Mouse (Mus musculus) cerebellum, postnatal 4 days (tissue): ENCODE measurements at regions not wholly inside any gene's neighbourhood (a gene's known extent, or its start where the extent isn't known, plus 50 kb on each side); places are given as distances from the start of the nearest gene placed in this dataset.

Source experiments
- DNase-seq, 2 experiments: peaks; one replicate each; pipeline ENCODE4 v3.0.0; 2022; ENCODE audit warnings: low spot score in 2 of 2, mixed read lengths in 1 of 2

DNA sequence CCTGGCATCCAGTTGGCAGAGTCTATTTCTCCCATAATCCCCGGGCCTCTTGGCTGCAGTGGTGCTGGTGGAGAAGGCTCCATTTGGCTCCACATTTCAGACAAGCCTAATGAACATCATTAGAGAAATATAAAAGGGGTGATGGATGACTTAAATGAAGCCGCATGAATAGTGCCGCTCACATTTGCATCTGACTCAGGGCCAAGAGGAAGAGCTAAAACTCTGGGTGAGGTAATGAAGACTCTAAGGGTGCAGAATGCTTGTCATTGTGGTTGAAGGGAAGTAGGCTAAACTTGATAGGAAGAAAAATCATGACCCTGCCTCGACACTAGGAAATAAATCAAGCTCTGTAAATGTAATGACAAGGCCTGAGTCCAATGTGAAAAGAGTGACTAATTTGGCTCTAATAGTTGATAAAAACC lies 298.3 kb upstream of the Gm21798 start:
- no peak for DNase-seq

DNA sequence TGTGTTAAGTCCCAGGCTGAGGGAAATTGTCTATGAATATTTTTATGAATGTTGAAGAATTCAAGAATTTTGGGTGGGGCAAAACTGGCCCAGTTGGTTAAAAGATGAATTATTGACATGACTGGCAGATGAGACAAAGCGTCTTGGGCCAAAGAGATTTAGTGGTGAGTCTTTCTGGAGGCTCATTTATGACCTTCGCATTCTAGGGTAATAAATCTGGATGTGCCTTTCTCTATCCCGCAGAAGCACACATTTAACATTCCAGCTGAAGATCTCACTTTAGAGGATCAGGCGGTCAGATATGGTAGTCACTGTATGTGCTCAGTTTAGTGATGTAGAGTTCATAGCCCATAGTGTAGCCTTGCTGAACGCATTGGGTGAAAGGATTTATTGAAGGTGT lies 296.9 kb upstream of the Gm21798 start:
- no peak for DNase-seq

DNA sequence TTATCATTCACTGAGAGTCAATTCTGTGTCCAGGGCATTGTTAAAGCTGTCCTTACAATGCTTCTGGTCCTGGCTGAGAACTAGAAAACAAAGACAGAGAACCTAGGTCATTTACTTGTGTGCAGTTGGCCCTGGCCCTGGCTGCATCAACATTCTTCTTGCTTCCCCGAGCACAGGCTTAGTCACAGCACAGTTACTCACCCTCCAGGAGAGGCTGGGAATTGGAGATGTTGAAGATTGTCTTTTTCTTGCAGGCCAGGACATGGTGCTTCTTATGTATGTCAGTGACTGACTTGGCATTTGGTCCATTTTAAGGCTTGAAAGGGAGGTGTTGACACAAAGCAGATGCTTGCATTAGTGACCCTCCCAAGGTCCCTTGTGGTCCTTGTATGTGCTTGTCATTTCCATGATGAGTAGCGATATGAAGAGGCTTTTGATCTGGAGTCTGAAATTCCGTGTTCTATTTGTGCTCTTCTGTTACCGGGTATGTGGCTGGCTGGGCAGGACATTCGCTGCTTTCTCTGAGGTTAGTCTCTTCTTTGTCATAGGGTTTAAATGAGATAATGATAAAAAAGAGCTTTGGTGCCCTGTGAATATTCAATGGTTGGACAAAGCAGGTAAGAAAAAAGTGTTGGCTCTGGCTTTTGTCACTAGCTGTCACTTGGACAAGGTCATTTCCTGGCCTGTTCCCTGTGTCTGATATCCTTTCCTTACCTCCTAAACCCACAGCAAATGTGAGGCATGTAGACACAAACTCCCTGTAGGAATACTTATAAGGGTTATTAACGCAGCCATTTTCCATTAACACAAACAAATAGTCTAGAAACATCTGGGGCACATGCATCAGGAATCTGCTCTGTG lies 285.0 kb upstream of the Gm21798 start:
- DNase-seq: no peak

DNA sequence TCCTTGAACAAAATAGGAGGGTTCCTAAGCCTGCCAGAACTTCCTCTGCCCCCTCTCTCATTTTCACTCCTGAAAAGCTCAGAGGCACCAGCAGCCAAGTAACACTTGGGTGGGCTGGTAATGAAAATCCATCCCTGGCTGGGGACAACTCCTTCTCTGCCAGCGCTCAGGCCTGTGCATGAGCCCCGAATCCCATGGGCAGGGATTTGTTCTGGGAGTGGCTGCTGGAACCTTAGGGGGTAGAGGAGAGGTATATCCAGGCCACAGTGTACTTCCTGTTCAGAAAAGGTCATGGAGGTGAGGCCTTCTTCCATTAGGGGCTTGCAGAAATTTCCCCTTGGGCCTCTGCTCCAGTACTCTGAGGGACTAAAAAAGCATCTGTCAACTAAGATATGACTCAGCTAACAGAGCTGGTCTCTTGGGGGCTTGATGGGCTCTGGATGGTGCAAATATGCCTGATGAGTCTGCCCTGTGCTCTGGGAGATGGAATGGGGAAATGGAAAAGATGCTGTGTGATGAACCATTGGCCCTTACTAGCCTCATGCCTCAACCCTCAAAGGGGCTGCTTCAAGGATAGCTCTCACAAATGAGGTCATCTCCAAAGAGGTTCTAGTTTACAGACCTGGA lies 284.2 kb upstream of the Gm21798 start:
- peak in 1 of 2 experiments; percentile 30 for DNase-seq

DNA sequence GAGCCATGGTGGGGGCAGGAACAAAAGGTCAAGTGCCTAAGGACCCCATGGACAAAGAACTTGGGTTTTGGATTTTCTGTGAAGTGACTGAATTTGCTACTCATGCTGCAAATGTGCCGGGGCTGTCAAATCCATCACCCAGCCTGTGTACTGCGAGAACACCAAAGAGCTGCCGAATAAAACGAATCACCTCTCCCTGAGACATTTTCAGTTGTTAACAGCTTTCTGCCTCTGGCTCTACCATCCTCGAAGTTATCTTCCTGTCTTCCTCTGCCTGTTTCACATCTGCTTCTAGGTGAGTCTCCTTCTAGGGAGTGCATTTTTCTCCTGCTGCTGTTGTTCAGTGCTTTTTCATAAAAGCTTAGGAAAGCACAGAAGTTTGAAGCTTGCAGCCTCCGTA lies 283.3 kb upstream of the Gm21798 start:
- DNase-seq: no peak

DNA sequence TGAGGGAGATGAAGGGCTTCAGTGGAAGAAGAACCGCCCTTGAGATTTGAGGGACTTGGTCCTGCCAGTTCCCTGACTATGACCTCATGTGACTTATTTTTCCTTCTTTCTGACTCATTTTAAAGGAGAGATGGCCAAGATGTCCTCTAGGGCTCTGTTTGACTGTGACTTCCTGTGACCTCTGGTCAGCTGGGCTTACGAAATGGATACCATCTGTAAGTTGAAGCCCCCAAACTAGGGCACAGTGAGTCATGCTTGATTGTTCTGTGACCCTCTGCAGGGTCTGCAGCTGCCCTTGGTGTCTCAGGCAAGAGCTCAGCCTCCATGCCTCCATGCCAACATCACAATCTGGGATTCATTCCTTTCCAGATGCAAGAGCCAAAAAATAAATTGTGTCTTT lies 282.3 kb upstream of the Gm21798 start:
- no peak for DNase-seq

DNA sequence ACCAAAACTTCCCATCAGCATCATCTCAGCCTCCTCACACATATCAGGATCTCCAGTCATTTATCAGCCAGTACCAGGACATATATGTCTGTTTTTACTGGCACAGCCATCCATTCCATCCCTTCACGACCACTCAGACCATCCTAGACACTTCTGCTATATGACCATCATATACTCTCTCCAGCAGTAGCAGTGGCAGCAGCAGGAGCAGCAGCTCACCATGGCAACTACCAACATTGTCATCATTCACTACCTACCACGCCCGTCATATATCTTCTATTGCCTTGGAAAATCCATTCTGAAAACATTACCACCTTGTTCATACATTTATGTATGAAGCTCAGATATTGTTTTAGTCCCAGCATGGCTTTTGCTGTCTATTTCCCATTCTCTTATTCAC lies 276.1 kb upstream of the Gm21798 start:
- DNase-seq: no peak

DNA sequence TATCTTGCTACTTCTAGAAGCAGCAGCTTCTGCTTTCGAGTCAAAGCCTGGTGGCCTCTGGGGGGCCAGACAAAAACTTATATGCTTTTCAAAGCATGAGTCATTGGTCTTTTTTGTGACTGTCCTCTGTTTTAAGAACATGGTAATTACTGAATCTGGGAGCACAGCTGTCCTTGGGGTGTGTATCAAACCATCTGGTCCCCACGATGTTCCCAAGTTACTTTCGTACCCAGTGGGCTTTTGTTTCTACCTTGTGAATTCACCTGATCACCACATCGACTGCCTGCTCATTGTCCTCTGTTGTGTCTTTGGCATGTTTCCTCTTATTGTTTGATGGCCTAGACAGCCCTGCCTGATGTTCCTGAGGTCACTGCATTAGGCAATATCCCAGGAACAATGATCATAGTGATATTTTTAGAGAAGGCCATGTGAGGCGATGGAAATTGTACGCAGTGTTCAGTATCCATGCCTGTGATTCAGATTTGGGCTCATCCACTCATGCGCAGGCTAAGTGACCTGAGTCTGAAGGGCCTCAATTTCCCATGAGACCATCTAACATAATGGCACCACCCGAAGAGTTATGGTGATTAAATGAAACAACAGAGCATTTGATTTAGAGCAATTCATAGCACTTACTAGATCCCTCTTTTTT lies 275.1 kb upstream of the Gm21798 start:
- no peak for DNase-seq

DNA sequence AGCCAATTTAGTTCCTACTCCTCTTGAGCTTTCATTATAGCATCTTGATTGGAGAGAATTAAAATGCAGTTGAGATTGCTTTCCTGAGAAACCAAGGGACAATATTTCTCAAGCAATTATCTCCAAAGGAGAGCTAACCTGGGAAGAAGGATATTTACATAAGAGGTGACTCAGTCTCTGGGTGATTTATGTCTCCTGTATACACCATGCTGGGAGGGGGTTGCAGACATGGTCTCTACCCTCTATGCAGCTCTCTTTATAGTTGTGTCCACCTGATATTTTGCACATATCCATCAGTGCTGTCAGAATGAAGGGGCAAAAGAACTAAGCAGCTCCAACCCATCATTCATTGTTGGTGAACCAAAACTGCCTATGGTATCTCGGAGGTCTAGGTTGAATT lies 274.6 kb upstream of the Gm21798 start:
- DNase-seq: no peak

DNA sequence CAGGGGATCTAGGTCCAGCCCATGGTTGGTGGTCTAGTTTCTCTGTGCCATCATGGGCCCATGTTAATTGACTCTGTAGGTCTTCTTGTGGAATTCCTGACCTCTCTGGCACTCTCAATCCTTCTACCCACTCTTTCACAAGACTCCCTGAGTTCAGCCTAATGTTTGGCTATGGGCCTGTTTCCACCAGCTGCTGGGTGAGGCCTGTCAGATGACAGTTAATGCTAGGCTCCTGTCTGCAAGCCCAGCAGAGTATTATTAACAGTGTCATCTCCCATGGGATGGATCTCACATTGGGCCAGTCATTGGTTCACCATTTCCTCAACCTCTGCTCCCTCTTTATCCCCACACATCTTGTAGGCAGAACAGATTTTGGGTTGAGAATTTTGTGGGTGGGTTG lies 271.5 kb upstream of the Gm21798 start:
- no peak for DNase-seq

DNA sequence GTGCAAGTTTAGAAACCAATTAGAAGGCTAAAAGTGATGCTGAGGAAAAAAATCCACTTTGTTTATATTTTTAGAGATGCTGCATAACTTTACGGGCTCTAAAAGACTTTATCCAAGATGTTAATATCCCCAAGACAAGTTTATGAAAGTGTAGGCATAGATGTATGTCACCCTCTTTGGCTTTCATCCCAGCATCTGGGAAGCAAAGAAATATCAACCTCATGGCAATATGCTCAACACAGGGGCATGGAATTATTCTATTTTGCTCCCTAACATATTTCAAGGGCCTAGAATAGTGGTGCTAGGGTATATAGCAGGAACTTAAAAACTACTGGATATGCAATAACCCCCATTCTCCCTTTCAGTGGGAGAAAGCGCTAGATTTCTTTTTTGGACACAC lies 260.0 kb upstream of the Gm21798 start:
- DNase-seq: no peak

DNA sequence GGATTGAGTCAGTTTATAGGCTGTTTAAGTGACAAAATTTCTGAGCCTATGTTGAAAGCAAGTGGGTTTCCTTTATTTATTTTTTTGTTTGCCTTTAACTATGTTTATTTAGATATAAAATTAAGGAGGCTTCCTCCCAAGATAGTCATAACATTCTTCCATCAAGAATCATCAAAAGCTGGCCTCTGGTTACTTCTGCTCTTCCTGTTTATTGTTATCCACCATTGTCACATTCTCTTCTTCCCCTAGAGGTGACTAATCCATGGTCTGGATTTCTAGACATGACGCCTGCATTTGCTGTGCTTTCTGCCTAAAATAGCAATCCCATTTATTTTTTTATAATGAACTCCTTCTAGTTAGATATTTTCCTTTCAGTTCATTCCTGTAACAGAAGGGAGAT lies 259.3 kb upstream of the Gm21798 start:
- no peak for DNase-seq

DNA sequence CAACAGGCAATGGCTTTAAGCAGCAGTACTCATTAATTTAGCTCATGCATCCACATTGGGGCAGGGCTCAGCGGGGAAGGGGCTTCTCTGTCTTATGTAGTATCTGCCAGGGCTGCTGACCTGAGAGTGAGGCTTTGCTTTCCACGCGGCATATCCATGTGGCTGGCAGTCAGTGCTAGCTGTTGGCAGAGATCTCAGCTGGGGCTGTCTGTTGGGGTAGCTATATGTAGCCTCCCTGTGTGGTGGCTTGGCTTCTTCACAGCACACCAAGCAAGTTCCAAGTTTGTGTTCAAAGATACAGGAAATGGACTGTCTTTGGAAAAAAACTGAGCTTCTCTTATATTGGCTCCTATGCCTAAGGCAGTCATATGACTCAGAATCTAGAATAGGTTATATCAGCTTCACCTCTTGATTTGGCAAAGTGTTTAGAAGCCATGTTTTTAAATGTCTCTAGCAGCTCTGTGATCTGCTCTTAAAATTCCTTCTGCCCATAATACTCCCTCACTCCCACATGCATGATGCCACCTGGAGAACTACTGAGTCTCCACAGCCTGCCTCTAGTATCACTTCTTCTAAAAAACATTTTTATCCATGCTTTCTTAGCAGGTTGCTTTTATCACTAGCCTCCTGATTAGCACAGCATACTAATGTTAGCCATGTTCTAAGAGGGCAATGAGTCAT lies 254.9 kb upstream of the Gm21798 start:
- peak in 1 of 2 experiments; percentile 15 for DNase-seq

DNA sequence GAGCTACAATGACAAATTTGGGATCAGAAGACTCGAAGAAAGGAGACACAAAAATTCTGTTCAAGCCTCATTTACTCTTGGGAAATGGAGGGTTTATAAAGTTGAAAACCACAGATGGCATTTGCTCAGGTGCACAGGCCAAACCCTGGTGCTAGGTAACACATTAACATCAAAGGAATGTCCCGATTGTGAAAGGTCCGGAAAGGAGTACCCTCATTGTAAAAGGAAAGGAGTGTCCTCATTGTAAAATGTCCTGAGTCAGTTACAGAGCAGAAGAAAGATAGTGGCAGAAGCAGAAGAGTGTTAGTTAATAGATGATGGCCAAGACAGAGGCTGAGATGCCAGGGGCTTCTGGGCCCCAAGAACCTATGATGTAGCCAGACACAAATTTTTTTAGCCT lies 252.8 kb upstream of the Gm21798 start:
- DNase-seq: no peak

DNA sequence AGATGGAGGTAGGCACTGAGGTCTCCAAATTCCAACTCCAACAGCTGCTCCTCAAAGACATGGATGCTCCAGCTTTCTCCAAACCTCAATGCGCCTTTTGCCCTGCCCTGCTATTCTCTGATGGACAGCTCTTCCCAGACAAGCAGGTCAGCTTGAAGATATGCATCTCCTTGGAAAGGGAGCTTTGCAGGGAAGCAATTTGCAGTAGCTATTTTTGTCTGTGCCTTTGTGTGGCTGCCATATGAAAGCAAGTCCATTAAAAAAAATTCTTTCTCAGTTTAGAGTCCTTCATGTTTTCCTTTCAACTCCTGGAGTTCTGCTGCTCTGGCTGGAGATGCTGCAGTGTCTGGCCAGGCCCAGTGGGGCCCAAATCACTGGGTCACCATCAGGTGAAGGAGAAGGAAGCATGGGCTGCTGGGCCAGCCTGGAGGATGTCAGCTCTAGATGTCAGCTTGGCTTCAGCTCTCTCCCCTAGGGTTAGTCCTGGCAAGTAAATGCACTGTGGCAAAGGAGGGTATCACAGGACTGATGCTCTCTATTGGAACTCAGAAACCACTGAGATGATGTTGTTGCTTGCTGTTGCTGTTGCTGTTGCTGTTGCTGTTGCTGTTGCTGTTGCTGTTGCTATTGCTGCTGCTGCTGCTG lies 240.5 kb upstream of the Gm21798 start:
- peak in 1 of 2 experiments; percentile 21 for DNase-seq

DNA sequence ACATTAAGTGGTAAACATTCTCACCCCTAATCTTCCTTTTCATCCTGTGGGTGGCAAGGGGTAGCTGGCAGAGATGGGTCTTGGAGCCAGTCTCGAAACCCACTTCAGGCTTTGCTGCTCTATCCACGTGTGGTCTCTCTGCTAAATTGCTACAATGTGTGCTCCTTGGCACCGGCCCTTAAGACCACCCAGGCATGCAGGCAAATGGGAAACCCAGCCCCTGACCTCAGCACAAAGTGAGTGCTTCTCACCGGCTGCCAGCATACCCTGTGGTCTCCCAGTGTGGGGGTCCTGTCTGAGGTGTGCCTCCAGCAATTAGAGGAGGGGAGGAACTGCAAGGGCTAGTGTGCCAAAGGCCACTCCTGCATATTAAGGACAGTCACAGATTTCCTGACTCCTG lies 238.5 kb upstream of the Gm21798 start:
- DNase-seq: peak; percentile 29 to 49

DNA sequence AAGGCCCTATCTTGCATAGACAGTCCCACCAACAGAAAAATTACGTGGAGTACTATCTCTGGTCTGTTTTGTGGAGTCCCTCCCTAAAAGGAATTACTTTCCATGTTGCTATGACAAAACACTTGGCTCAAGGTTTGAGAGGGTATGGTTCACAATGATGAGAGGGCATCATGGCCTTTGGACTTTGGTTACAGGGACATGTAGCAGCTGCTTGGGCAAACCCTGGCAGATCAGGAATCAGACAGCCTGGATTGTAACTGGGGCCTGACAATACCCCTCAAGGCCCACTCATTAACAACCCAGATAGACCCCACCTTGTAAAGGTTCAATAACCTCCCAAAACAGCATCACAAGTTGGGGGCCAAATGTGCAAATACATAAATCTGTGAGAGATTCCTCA lies 237.0 kb upstream of the Gm21798 start:
- DNase-seq: no peak

DNA sequence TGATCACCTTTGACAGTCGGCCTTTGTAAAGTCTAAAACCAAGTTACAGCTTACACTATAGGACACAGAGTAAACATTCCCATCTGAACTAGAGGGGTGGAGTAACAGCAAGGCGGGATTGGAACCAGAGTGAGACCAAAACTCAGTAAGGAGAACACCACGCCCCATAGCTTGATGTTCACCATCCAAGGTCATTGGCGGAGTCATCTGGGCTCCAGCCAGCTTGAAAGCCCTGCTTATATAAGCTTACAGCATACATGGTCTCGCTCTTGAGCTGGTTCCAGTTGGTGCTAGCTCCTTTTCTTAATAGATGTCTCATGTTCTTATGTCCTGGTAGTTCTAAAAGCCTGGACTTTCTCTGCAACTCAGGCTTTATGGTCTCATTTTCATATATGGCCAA lies 236.4 kb upstream of the Gm21798 start:
- no peak for DNase-seq

DNA sequence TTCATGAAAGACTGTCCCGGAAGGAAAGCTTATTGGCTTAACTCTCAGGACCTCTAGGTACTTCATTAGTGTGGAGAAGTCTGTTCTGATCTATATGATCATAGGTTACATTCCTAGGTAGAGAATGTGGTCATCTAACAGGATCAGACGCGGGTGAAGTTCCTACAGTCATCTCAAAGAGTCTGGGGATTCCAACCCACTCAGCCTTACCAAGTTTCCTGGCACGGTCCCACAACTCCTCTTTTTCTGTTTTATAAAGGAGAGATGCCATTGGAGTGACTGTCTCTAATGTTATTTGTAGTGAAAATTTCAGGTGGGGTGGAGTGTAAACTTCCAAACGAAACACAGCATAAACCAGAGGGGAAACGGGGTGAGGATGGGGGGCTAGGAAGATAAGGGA lies 233.4 kb upstream of the Gm21798 start:
- DNase-seq: no peak

DNA sequence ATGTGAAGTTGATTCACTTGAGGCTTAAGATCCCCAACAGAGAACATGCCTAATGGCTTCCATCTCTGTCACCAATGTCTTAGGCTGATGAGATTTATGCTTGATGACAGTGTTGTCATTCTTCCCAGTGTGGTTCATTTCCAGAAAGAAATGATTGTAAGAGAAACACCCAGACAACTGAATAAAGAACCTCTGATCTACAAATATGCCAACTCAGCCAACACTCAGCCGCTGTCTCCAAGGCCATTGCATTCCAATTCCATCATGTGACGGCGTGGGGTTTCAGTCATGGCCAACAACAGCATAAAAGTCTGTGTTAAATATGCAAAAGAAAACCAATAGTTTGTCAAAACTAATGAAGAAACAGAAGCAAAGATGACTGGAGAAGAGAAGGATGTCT lies 230.7 kb upstream of the Gm21798 start:
- no peak for DNase-seq

DNA sequence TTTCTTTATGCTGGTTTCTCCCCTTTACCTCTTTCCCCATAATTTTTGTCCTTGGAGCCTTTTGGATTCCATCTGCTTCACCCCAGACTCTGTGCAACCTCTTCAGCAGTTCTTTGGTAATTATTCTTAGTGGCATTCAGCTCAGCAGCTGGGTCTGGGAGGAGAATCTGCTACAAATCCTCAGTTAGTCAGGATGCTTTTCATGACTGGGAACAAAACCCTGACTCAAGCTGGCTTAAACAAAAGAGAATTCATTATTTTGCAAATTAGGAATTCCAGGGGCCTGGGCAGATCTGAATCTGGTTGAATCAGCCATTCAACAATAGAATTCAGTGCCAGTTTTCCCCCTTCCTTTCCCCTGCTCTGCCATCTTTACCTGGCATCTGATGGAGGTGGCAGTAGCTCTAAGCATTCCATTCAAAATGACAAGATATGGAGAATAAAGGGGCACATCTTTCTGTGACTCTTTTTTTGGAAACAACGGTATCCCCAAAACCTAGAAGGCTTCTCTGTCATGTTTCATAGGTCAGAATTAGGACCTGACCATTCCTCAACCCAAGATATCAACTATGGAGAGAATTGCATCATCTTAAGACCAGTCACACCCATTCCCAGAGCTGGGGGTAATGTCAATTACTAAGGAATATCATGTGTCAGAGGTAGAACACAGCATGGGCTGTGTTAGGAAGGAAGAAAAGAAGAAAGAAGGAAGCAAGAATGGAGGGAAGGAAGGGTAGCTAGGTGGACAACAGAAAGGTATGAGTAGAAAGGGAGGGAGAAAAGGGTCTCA lies 227.2 kb upstream of the Gm21798 start:
- no peak for DNase-seq
